Mouse (Mus musculus): Measurements from ENCODE around the gene Ptbp1. TPM values are rescaled to one million over a fixed set of nuclear protein-coding genes. Genes with fewer than 3 reads are reported as not detected.

Ptbp1 gene
- 85.9 and 118 TPM in 2 replicates for polyA plus RNA-seq (2015; fragmentation: Nextera tagmentation; extraction: Ambion mirVana)

DNA sequence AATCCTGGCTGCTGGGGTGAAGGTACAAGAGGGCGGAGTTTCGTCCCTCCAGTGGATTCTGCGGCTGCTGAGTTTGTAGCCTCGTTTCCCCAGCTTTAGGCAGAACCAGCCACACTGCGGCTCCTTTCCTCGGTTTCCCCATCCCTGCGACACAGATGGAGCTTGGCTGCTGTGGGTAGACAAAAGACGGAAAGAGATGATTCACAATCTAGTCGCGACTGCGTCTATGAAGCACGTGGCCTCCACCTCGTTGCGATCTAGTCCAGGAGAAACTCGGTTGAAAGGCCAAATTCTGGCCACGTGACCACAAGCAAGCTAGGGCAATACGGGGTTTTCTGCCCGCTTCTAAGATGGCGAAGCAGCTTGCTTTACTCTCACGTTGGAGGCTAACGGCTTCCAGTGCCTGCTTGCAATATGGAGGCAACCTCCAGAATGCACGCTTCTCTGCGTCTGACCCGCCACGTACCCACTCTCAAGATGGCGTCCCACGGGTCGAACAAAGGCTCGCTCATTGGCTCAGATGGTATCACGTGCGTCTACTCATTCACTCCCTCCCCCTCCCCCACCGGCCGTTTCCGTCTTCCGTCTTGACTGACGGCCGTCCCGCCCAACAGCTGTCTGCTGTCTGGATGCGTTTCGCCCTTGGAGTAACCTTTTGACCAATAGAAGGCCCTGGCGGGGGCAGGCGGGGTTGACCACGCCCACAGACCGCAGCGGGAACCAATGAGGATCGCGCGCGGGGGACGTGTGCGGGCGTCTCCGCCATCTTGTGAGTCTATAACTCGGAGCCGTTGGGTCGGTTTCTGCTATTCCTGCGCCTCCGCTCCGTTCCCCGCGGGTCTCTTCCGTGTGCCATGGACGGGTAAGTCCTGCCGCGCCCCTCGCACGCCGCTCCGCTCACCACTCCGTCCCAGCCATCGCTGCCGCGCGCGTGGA, at the start of gene Ptbp1:
Gene Ptbp1, plus strand, starts transcription at position 568 of the 936 bp plus-strand sequence.

DNA sequence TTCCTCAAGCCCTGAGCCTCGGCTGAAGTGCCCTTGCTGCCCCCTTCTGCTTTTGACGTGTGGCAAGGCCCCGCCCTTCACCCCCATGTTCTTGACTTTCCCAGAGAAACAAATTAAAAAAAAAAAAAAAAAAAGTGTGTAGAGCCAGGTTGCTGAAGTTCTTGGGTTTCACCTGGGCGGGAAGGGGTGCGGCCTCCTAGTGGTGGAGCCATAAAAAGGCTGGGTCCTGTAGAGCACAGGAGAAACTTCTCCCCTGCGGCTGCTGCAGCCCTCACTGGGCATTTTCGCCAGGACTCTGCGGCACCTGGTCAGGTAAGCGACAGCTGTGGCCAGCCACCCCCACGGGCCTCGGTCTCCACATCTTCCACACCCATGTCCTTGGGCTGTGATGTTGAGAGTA, 33.4 kb upstream of the Ptbp1 start, which contains the start of gene Misp:
Gene Misp, plus strand, starts transcription at position 208 of the 400 bp plus-strand sequence.

DNA sequence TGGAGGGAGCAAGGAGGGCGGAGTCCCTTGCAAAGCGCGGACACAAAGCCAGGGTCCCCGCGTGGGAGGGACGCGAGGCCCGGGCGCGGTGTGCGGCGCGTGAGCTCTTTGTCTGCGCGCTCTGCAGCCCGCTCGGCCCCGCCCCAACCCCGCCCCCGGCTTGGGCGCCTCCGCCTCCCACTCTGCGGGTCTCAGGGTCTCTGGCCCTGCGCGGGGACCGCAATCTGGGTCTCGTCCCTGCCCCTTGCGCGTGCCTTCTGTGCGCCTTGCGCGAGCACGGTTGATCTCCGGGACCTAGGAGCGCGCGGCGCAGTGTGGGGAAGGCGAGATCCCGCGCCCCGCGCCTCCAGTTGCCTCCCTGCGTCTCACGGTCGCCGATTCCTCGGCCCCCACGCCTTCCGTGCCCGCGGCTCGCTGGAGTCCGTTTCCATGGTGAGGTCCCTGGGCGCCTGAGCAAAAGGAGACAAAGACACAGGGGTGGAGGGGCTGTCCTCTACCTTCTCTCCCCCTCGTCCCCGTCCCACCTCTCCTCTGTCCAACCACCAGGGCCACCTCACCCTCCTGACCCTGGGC, 20.1 kb downstream of the Ptbp1 start, which contains the start of the genes Prtn3 and Plppr3:
Gene Prtn3, plus strand, starts transcription at position 187 of the 573 bp plus-strand sequence.
Gene Plppr3, minus strand, starts transcription at position 345 of the 573 bp plus-strand sequence.

DNA sequence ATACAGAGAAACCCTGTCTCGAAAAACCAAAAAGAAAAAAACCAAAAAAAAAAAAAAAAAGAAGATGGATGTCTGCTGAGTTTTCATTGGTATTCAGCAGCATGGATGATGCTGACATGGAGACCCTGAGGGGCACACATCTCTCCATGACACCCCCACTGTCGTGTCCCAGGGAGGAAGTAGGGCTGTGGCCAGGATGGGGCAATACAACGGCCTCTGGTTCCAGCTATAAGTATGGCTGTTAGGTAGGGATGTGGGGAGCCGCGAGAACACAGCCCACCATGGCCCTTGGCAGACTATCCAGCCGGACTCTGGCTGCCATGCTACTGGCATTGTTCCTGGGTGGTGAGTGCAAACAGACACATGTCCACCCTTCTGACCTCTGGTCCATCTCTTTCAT, 31.8 kb downstream of the Ptbp1 start, which contains the start of gene Elane:
Gene Elane, plus strand, starts transcription at position 194 of the 400 bp plus-strand sequence.

DNA sequence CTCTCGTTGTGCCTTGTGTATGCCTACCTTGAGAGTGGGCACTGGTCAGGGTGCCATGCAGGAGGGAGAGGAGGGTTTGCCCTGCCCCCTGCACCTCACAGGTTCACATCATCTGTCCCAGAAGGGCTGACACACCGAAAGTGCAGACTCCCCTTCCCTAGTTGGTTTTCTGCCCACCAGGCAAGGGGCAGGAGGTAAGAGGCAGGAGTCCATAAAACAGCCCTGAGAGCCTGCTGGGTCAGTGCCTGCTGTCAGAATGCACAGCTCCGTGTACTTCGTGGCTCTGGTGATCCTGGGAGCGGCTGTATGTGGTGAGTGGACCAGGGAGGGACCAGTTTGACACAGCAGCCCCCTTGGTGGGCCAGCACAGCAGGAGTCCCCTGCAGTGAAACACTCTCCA, 36.4 kb downstream of the Ptbp1 start, which contains the start of gene Cfd:
Gene Cfd, plus strand, starts transcription at position 184 of the 400 bp plus-strand sequence.

DNA sequence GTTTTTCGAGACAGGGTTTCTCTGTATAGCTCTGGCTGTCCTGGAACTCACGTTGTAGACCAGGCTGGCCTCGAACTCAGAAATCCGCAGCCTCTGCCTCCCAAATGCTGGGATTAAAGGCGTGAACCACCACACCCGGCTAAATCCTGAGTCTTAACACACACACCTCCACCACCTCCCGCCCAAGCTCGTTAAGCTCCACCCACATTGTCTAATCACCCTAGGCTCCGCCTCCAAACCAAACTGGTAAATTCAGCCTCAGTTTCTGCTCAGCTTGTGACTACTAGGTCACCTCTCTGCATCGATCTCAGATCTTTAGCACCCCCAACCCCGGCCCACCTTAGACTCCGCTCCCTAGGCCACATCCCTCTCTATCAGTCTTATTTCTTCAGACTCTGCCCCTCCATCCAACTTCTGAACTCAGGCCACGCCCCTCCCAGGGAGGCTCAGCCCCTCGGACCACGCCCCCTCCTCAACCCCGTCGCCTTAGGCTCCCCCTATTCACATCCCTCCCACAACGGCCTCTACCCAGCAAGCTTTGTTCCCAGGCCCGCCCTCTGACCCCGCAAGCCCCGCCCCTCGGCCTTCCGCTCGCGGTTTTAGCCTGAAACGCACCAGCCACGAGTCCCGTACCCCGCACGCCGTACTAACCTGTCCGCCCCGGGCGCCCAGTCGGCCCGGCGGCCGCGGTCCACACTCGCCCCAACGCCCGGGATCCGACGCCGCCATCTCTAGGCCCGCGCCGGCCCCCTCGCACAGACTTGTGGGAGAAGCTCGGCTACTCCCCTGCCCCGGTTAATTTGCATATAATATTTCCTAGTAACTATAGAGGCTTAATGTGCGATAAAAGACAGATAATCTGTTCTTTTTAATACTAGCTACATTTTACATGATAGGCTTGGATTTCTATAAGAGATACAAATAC, 54.2 kb downstream of the Ptbp1 start, which contains the start of gene Med16:
Gene Med16, minus strand, starts transcription at position 757 of the 925 bp plus-strand sequence.

DNA sequence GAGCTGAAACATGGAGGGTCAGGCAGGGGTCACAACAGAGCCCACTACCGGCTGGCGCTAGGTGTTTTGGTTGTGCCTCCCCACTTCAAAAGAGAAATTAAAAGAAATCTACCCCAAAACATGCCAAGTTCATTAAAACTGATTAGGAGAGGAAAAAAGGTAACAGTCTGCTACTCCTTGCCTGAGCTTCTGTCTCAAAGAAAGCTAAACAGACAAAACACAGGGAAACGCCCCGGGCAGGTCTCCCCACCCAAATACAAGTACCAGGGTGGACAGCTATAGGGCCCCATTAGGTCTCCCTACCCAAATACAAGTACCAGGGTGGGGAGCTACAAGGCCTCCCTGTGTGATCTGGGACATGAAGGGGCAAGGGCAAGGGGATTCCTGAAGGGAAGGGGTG, 56.3 kb downstream of the Ptbp1 start, which contains the start of gene Gm26602:
Gene Gm26602, plus strand, starts transcription at position 301 of the 400 bp plus-strand sequence.

Small RNAs within 50 kb of the gene (microRNA-seq; reads per million reads assigned to microRNA genes)
- gene Mir6910 (ENCODE audit: borderline replicate concordance, insufficient number of aligned reads): not detected

Other genes with a start within 250 kb of the Ptbp1 start
- gene C2cd4c, start 240.4 kb upstream of the Ptbp1 start, polyA plus RNA-seq (2015; fragmentation: Nextera tagmentation; extraction: Ambion mirVana): not detected in 2 replicates
- gene Shc2, start 216.5 kb upstream of the Ptbp1 start, polyA plus RNA-seq (2015; fragmentation: Nextera tagmentation; extraction: Ambion mirVana): 8.9 and 20.6 TPM in 2 replicates
- 0.11 and 0.88 TPM in 2 replicates for gene Odf3l2, start 208.7 kb upstream of the Ptbp1 start, polyA plus RNA-seq (2015; fragmentation: Nextera tagmentation; extraction: Ambion mirVana)
- gene Madcam1, start 189.9 kb upstream of the Ptbp1 start, polyA plus RNA-seq (2015; fragmentation: Nextera tagmentation; extraction: Ambion mirVana): 0.43 and 0.80 TPM in 2 replicates
- 81.4 and 84.4 TPM in 2 replicates for gene Tpgs1, start 185.1 kb upstream of the Ptbp1 start, polyA plus RNA-seq (2015; fragmentation: Nextera tagmentation; extraction: Ambion mirVana)
- 66.5 and 73.9 TPM in 2 replicates for gene Cdc34, start 172.2 kb upstream of the Ptbp1 start, polyA plus RNA-seq (2015; fragmentation: Nextera tagmentation; extraction: Ambion mirVana)
- gene Gzmm, start 165.4 kb upstream of the Ptbp1 start, polyA plus RNA-seq (2015; fragmentation: Nextera tagmentation; extraction: Ambion mirVana): 0.61 and 0.69 TPM in 2 replicates
- 813 and 928 TPM in 2 replicates for gene Bsg, start 149.9 kb upstream of the Ptbp1 start, polyA plus RNA-seq (2015; fragmentation: Nextera tagmentation; extraction: Ambion mirVana)
- gene Hcn2, start 137.8 kb upstream of the Ptbp1 start, polyA plus RNA-seq (2015; fragmentation: Nextera tagmentation; extraction: Ambion mirVana): 1.6 TPM in 2 replicates
- gene Polrmt, start 107.8 kb upstream of the Ptbp1 start, polyA plus RNA-seq (2015; fragmentation: Nextera tagmentation; extraction: Ambion mirVana): 16.6 and 29.3 TPM in 2 replicates
- 0.15 TPM in 1 of 2 replicates, not detected in the other for gene Fgf22, start 99.4 kb upstream of the Ptbp1 start, polyA plus RNA-seq (2015; fragmentation: Nextera tagmentation; extraction: Ambion mirVana)
- gene Rnf126, start 87.5 kb upstream of the Ptbp1 start, polyA plus RNA-seq (2015; fragmentation: Nextera tagmentation; extraction: Ambion mirVana): 50.8 and 66.1 TPM in 2 replicates
- 10.9 and 12.6 TPM in 2 replicates for gene Fstl3, start 77.2 kb upstream of the Ptbp1 start, polyA plus RNA-seq (2015; fragmentation: Nextera tagmentation; extraction: Ambion mirVana)
- gene Prss57, start 63.5 kb upstream of the Ptbp1 start, polyA plus RNA-seq (2015; fragmentation: Nextera tagmentation; extraction: Ambion mirVana): 0.13 and 0.46 TPM in 2 replicates
- gene Palm, start 60.9 kb upstream of the Ptbp1 start, polyA plus RNA-seq (2015; fragmentation: Nextera tagmentation; extraction: Ambion mirVana): 72.1 and 96.9 TPM in 2 replicates
- gene Misp, start 33.4 kb upstream of the Ptbp1 start, polyA plus RNA-seq (2015; fragmentation: Nextera tagmentation; extraction: Ambion mirVana): 1.1 TPM in 2 replicates
- gene Prtn3, start 20.0 kb downstream of the Ptbp1 start, polyA plus RNA-seq (2015; fragmentation: Nextera tagmentation; extraction: Ambion mirVana): 8.3 and 10.4 TPM in 2 replicates
- 21.3 and 54.6 TPM in 2 replicates for gene Plppr3, start 20.2 kb downstream of the Ptbp1 start, polyA plus RNA-seq (2015; fragmentation: Nextera tagmentation; extraction: Ambion mirVana)
- gene Elane, start 31.8 kb downstream of the Ptbp1 start, polyA plus RNA-seq (2015; fragmentation: Nextera tagmentation; extraction: Ambion mirVana): 8.1 and 10.4 TPM in 2 replicates
- 0.96 and 5.3 TPM in 2 replicates for gene Cfd, start 36.4 kb downstream of the Ptbp1 start, polyA plus RNA-seq (2015; fragmentation: Nextera tagmentation; extraction: Ambion mirVana)
- gene Med16, start 54.5 kb downstream of the Ptbp1 start, polyA plus RNA-seq (2015; fragmentation: Nextera tagmentation; extraction: Ambion mirVana): 28.5 and 37.7 TPM in 2 replicates
- 8.4 and 15.7 TPM in 2 replicates for gene Gm26602, start 56.4 kb downstream of the Ptbp1 start, polyA plus RNA-seq (2015; fragmentation: Nextera tagmentation; extraction: Ambion mirVana)
- 0.77 and 1.0 TPM in 2 replicates for gene Kiss1r, start 62.5 kb downstream of the Ptbp1 start, polyA plus RNA-seq (2015; fragmentation: Nextera tagmentation; extraction: Ambion mirVana)
- 81.3 and 98.1 TPM in 2 replicates for gene R3hdm4, start 66.8 kb downstream of the Ptbp1 start, polyA plus RNA-seq (2015; fragmentation: Nextera tagmentation; extraction: Ambion mirVana)
- 1.7 and 2.8 TPM in 2 replicates for gene Arid3a, start 72.6 kb downstream of the Ptbp1 start, polyA plus RNA-seq (2015; fragmentation: Nextera tagmentation; extraction: Ambion mirVana)
- 53.4 and 76.1 TPM in 2 replicates for gene Wdr18, start 105.7 kb downstream of the Ptbp1 start, polyA plus RNA-seq (2015; fragmentation: Nextera tagmentation; extraction: Ambion mirVana)
- 0.11 and 0.16 TPM in 2 replicates for gene Grin3b, start 116.3 kb downstream of the Ptbp1 start, polyA plus RNA-seq (2015; fragmentation: Nextera tagmentation; extraction: Ambion mirVana)
- gene Tmem259, start 129.9 kb downstream of the Ptbp1 start, polyA plus RNA-seq (2015; fragmentation: Nextera tagmentation; extraction: Ambion mirVana): 19.3 and 25.0 TPM in 2 replicates
- gene Cnn2, start 134.2 kb downstream of the Ptbp1 start, polyA plus RNA-seq (2015; fragmentation: Nextera tagmentation; extraction: Ambion mirVana): 57.9 and 65.3 TPM in 2 replicates
- gene Abca7, start 142.1 kb downstream of the Ptbp1 start, polyA plus RNA-seq (2015; fragmentation: Nextera tagmentation; extraction: Ambion mirVana): 5.5 and 5.7 TPM in 2 replicates
- gene Arhgap45, start 162.2 kb downstream of the Ptbp1 start, polyA plus RNA-seq (2015; fragmentation: Nextera tagmentation; extraction: Ambion mirVana): 4.9 and 6.0 TPM in 2 replicates
- gene Polr2e, start 185.4 kb downstream of the Ptbp1 start, polyA plus RNA-seq (2015; fragmentation: Nextera tagmentation; extraction: Ambion mirVana): 156 and 175 TPM in 2 replicates
- gene Gpx4, start 192.7 kb downstream of the Ptbp1 start, polyA plus RNA-seq (2015; fragmentation: Nextera tagmentation; extraction: Ambion mirVana): 1,645 and 2,206 TPM in 2 replicates

Data from adrenal gland, postnatal 0 days (tissue).